Mouse (Mus musculus) G1E (cell line): ENCODE data around the gene Ube3b.

Source experiments
- CTCF ChIP-seq: IDR thresholded peaks from 2 replicates; pipeline ENCODE4 v1.5.1; 2012; ENCODE audit warnings: low read depth, low read length, inconsistent platforms, mixed read lengths
- TAL1 ChIP-seq: conservative IDR thresholded peaks from 2 replicates; pipeline ENCODE4 v1.6.1; 2012; ENCODE audit warnings: low read depth, low read length, inconsistent platforms, mixed read lengths

GRCm38 (mm10) chr5:114461238-114461637, 80.8 kb downstream of the Ube3b start:
- peak; percentile 56 for TF ChIP-seq CTCF
- TF ChIP-seq TAL1, result no peak
